Mouse (Mus musculus) liver, adult (tissue): ENCODE measurements around the gene Scamp5.
A peak's percentile ranks its signal among the peaks of the same experiment; 100 is the strongest.

ENCODE experiments used
- GATA4 ChIP-seq: IDR thresholded peaks from 2 replicates; pipeline ENCODE4 v1.6.1; 2014; ENCODE audit warnings: mild to moderate bottlenecking, low read length; ENCODE audit not compliant: insufficient replicate concordance

Scamp5 gene

GRCm38 (mm10) chr9:57467896-57468549 lies at the start of gene Scamp5:
Gene Scamp5, minus strand, starts transcription at chr9:57468060.
- no peak for TF ChIP-seq GATA4

GRCm38 (mm10) chr9:57517113-57517512 lies 49.3 kb upstream of the Scamp5 start:
- TF ChIP-seq GATA4 = no peak

GRCm38 (mm10) chr9:57510577-57510976 lies 42.7 kb upstream of the Scamp5 start:
- TF ChIP-seq GATA4 = no peak

GRCm38 (mm10) chr9:57505700-57506099 lies 37.8 kb upstream of the Scamp5 start:
- TF ChIP-seq GATA4 = peak; percentile 78; the same call in 1 of the 2 replicates

- no peak for TF ChIP-seq GATA4
Measured at GRCm38 (mm10) chr9:57504891-57505290, 37.0 kb upstream of the Scamp5 start.

GRCm38 (mm10) chr9:57504381-57504700 lies 36.5 kb upstream of the Scamp5 start:
- TF ChIP-seq GATA4 = no peak

GRCm38 (mm10) chr9:57503622-57504380 lies 35.9 kb upstream of the Scamp5 start, which contains the start of gene Rpp25:
Gene Rpp25, plus strand, starts transcription at chr9:57504026.
- no peak for TF ChIP-seq GATA4

GRCm38 (mm10) chr9:57502911-57503621 lies 35.2 kb upstream of the Scamp5 start:
- no peak for TF ChIP-seq GATA4

GRCm38 (mm10) chr9:57501861-57502260 lies 34.0 kb upstream of the Scamp5 start:
- no peak for TF ChIP-seq GATA4

- TF ChIP-seq GATA4 = no peak
Measured at GRCm38 (mm10) chr9:57501452-57501851, 33.6 kb upstream of the Scamp5 start.

GRCm38 (mm10) chr9:57498536-57498935 lies 30.7 kb upstream of the Scamp5 start:
- TF ChIP-seq GATA4 = no peak

GRCm38 (mm10) chr9:57497236-57497635 lies 29.4 kb upstream of the Scamp5 start:
- TF ChIP-seq GATA4 = no peak

- no peak for TF ChIP-seq GATA4
Measured at GRCm38 (mm10) chr9:57494970-57495369, 27.1 kb upstream of the Scamp5 start.

GRCm38 (mm10) chr9:57493532-57493931 lies 25.7 kb upstream of the Scamp5 start:
- no peak for TF ChIP-seq GATA4

- no peak for TF ChIP-seq GATA4
Measured at GRCm38 (mm10) chr9:57487807-57488206, 19.9 kb upstream of the Scamp5 start.

- no peak for TF ChIP-seq GATA4
Measured at GRCm38 (mm10) chr9:57485774-57486173, 17.9 kb upstream of the Scamp5 start.
